Mouse (Mus musculus): ENCODE data around the gene Crebbp. TPM values are rescaled to one million over a fixed set of nuclear protein-coding genes. Genes with fewer than 3 reads are reported as not detected.
"Not testable (repeated sequence)": the region's sequence is repeated elsewhere in the genome, so short reads cannot be mapped to it uniquely, and the experiment has no call there.

Gene Crebbp
- polyA plus RNA-seq (2016; fragmentation: Nextera tagmentation; extraction: Ambion mirVana): 28.6 and 29.4 TPM in 2 replicates

- peak within 1 kb of the TSS; percentile 95 for H3K27ac ChIP-seq
- DNase-seq (ENCODE audit: extremely low spot score, low spot score): peak; percentile 89
- peaks cover 25% of the 10 kb centered on the region for H3K27me3 ChIP-seq (ENCODE audit: poor library complexity, severe bottlenecking)
- peaks cover 29% of the 10 kb centered on the region for H3K4me1 ChIP-seq
- WGBS: 2% methylated on average over 80 of the region's 92 CpGs
- H3K36me3 ChIP-seq (replicated peaks): peaks cover 4% of the 10 kb centered on the region
- H3K4me3 ChIP-seq: peak within 1 kb of the TSS; percentile 83
- H3K9me3 ChIP-seq: no peaks in the 10 kb centered on the region
Observed at GRCm38 (mm10) chr16:4213799-4214551, at the start of gene Crebbp. Gene Crebbp (minus strand): TSS chr16:4213997.

- H3K4me3 ChIP-seq: no peak overlapping the region
- H3K9me3 ChIP-seq: no peaks in the 10 kb centered on the region
- H3K27ac ChIP-seq: no peak overlapping the region
- peaks cover 11% of the 10 kb centered on the region for H3K4me1 ChIP-seq
- H3K36me3 ChIP-seq (replicated peaks): no peaks in the 10 kb centered on the region
- WGBS: 80% methylated on average over 3 of the region's 3 CpGs
- peaks cover 14% of the 10 kb centered on the region for H3K27me3 ChIP-seq (ENCODE audit: poor library complexity, severe bottlenecking)
- no peak for DNase-seq (ENCODE audit: extremely low spot score, low spot score)
Observed at GRCm38 (mm10) chr16:4263486-4263885, 49.7 kb upstream of the Crebbp start.

- no peak overlapping the region for H3K27ac ChIP-seq
- no peaks in the 10 kb centered on the region for H3K4me1 ChIP-seq
- no peak for DNase-seq (ENCODE audit: extremely low spot score, low spot score)
- no peak overlapping the region for H3K4me3 ChIP-seq
- 85% methylated on average over 2 of the region's 2 CpGs for WGBS
- H3K9me3 ChIP-seq: no peaks in the 10 kb centered on the region
- H3K27me3 ChIP-seq (ENCODE audit: poor library complexity, severe bottlenecking): no peaks in the 10 kb centered on the region
- no peaks in the 10 kb centered on the region for H3K36me3 ChIP-seq (replicated peaks)
Observed at GRCm38 (mm10) chr16:4257546-4257945, 43.7 kb upstream of the Crebbp start.

GRCm38 (mm10) chr16:4248791-4249190, 35.0 kb upstream of the Crebbp start:
- Histone ChIP-seq H3K4me1 (no peaks in the 10 kb centered on the region), H3K9me3 (peaks cover 26% of the 10 kb centered on the region; the same call in 1 of the 2 replicates), H3K36me3 (replicated peaks) (no peaks in the 10 kb centered on the region), H3K27me3 (ENCODE audit: poor library complexity, severe bottlenecking) (no peaks in the 10 kb centered on the region), H3K4me3 (no peak overlapping the region), H3K27ac (no peak overlapping the region)
- WGBS: 91% methylated on average over 3 of the region's 3 CpGs
- no peak for DNase-seq (ENCODE audit: extremely low spot score, low spot score)

- H3K9me3 ChIP-seq: peaks cover 19% of the 10 kb centered on the region; the same call in 1 of the 2 replicates
- WGBS: 85% methylated on average over 1 of the region's 1 CpGs
- H3K27me3 ChIP-seq (ENCODE audit: poor library complexity, severe bottlenecking): not testable (repeated sequence)
Observed at GRCm38 (mm10) chr16:4245241-4245640, 31.4 kb upstream of the Crebbp start.

GRCm38 (mm10) chr16:4236131-4236530, 22.3 kb upstream of the Crebbp start:
- Histone ChIP-seq H3K27ac (no peak overlapping the region), H3K4me1 (no peaks in the 10 kb centered on the region), H3K27me3 (ENCODE audit: poor library complexity, severe bottlenecking) (no peaks in the 10 kb centered on the region), H3K9me3 (no peaks in the 10 kb centered on the region), H3K4me3 (no peak overlapping the region), H3K36me3 (replicated peaks) (no peaks in the 10 kb centered on the region)
- 86% methylated on average over 4 of the region's 4 CpGs for WGBS
- no peak for DNase-seq (ENCODE audit: extremely low spot score, low spot score)

More at GRCm38 (mm10) chr16:4245241-4245640, 31.4 kb upstream of the Crebbp start:
- not testable (repeated sequence) for H3K27ac ChIP-seq; DNase-seq (ENCODE audit: extremely low spot score, low spot score); H3K4me3 ChIP-seq; H3K36me3 ChIP-seq (replicated peaks); H3K4me1 ChIP-seq

GRCm38 (mm10) chr16:4235587-4235986, 21.8 kb upstream of the Crebbp start:
- no peaks in the 10 kb centered on the region for H3K9me3 ChIP-seq
- no peak overlapping the region for H3K27ac ChIP-seq
- DNase-seq (ENCODE audit: extremely low spot score, low spot score): no peak
- no peaks in the 10 kb centered on the region for H3K4me1 ChIP-seq
- no peak overlapping the region for H3K4me3 ChIP-seq
- H3K27me3 ChIP-seq (ENCODE audit: poor library complexity, severe bottlenecking): no peaks in the 10 kb centered on the region
- no peaks in the 10 kb centered on the region for H3K36me3 ChIP-seq (replicated peaks)

GRCm38 (mm10) chr16:4225841-4226240, 12.0 kb upstream of the Crebbp start:
- WGBS: 90% methylated on average over 2 of the region's 2 CpGs
- no peaks in the 10 kb centered on the region for H3K27me3 ChIP-seq (ENCODE audit: poor library complexity, severe bottlenecking)
- no peaks in the 10 kb centered on the region for H3K4me1 ChIP-seq
- DNase-seq (ENCODE audit: extremely low spot score, low spot score): no peak
- H3K27ac ChIP-seq: no peak overlapping the region
- H3K4me3 ChIP-seq: no peak overlapping the region
- H3K36me3 ChIP-seq (replicated peaks): no peaks in the 10 kb centered on the region
- H3K9me3 ChIP-seq: no peaks in the 10 kb centered on the region

GRCm38 (mm10) chr16:4214631-4215240, 939 bp upstream of the Crebbp start:
- H3K27me3 ChIP-seq (ENCODE audit: poor library complexity, severe bottlenecking): peaks cover 25% of the 10 kb centered on the region
- H3K4me1 ChIP-seq: peaks cover 29% of the 10 kb centered on the region
- no peaks in the 10 kb centered on the region; the same call in 1 of the 2 replicates for H3K36me3 ChIP-seq (replicated peaks)
- DNase-seq (ENCODE audit: extremely low spot score, low spot score): no peak
- H3K4me3 ChIP-seq: peak overlapping the region; percentile 83
- 36% methylated on average over 10 of the region's 10 CpGs for WGBS
- no peaks in the 10 kb centered on the region for H3K9me3 ChIP-seq
- peak overlapping the region; percentile 95 for H3K27ac ChIP-seq

- no peaks in the 10 kb centered on the region for H3K9me3 ChIP-seq
- 1% methylated on average over 99 of the region's 128 CpGs for WGBS
- peaks cover 25% of the 10 kb centered on the region for H3K27me3 ChIP-seq (ENCODE audit: poor library complexity, severe bottlenecking)
- H3K4me1 ChIP-seq: peaks cover 29% of the 10 kb centered on the region
- H3K4me3 ChIP-seq: peak overlapping the region; percentile 83
- peaks cover 12% of the 10 kb centered on the region for H3K36me3 ChIP-seq (replicated peaks)
- DNase-seq (ENCODE audit: extremely low spot score, low spot score): peak; percentile 65
- peak overlapping the region; percentile 95 for H3K27ac ChIP-seq
Observed at GRCm38 (mm10) chr16:4212963-4213798, 616 bp downstream of the Crebbp start.

- peak overlapping the region; percentile 83 for H3K4me3 ChIP-seq
- no peaks in the 10 kb centered on the region for H3K9me3 ChIP-seq
- peaks cover 29% of the 10 kb centered on the region for H3K4me1 ChIP-seq
- H3K36me3 ChIP-seq (replicated peaks): peaks cover 20% of the 10 kb centered on the region
- DNase-seq (ENCODE audit: extremely low spot score, low spot score): no peak
- WGBS: 22% methylated on average over 23 of the region's 23 CpGs
- peak overlapping the region; percentile 95 for H3K27ac ChIP-seq
- H3K27me3 ChIP-seq (ENCODE audit: poor library complexity, severe bottlenecking): peaks cover 25% of the 10 kb centered on the region
Observed at GRCm38 (mm10) chr16:4212167-4212962, 1.4 kb downstream of the Crebbp start.

- Histone ChIP-seq H3K36me3 (replicated peaks) (peaks cover 37% of the 10 kb centered on the region), H3K9me3 (no peaks in the 10 kb centered on the region), H3K27ac (no peak overlapping the region), H3K4me1 (peaks cover 29% of the 10 kb centered on the region), H3K4me3 (no peak overlapping the region), H3K27me3 (ENCODE audit: poor library complexity, severe bottlenecking) (peaks cover 10% of the 10 kb centered on the region)
- DNase-seq (ENCODE audit: extremely low spot score, low spot score): no peak
- WGBS: 85% methylated on average over 1 of the region's 1 CpGs
Observed at GRCm38 (mm10) chr16:4210290-4210689, 3.5 kb downstream of the Crebbp start.
